Mouse (Mus musculus) adrenal gland (tissue): Measurements from ENCODE around the gene Dgcr2.

Experiments used
- intact Hi-C: fragments of 180-260 bp; cut with DNase I; formaldehyde crosslinking; loops from one replicate; pipeline ENCODE4 v1.15.1; 2025

Gene Dgcr2

GRCm38 (mm10) chr16:17914307-17915249 is 16.2 kb upstream of the Dgcr2 start, which contains the start of gene Gsc2:
Gene Gsc2 (minus strand): TSS chr16:17915059.
- intact Hi-C loops, result loop anchor here (10.0 kb wide), 1 partner anchor 130 kb away; no protein-coding TSS in a partner anchor

GRCm38 (mm10) chr16:17911052-17911595 is 12.8 kb upstream of the Dgcr2 start, which contains the start of gene Ess2:
Gene Ess2 (minus strand): TSS chr16:17911348.
- intact Hi-C loops, result loop anchor here (10.0 kb wide), 1 partner anchor 134 kb away; no protein-coding TSS in a partner anchor

GRCm38 (mm10) chr16:17896091-17896490 is 2.3 kb downstream of the Dgcr2 start:
- intact Hi-C loops, result no loop called here

DNA sequence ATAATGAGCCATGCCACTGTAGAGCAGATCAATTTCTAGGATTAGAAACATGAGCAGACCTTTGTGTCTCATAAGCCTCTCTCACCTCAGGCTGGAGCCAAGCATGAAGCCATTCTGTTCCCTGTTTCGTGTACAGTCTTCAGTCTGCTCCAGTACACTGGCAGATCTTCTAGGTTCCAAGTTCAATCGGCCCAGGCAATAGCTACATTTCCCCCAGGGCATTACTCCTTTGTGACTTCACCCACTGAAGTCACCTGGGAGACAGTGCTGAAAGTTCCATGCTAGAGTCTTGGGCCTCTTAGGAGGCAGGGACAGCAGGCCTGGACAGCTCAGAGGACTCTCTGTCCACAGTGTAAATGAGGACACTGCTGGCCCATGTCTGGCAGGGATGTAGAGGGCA is 4.4 kb downstream of the Dgcr2 start, which contains the start of gene Tssk1:
TSS of gene Tssk1 (plus strand) at position 301 of the 400 bp plus-strand sequence.
- intact Hi-C loops, result no loop called here

- intact Hi-C loops, result no loop called here
Measured at GRCm38 (mm10) chr16:17892606-17893005, 5.8 kb downstream of the Dgcr2 start.

GRCm38 (mm10) chr16:17891567-17891959 is 6.8 kb downstream of the Dgcr2 start, which contains the start of gene Gm20518:
Gene Gm20518 (minus strand): TSS chr16:17891671.
- intact Hi-C loops, result no loop called here

GRCm38 (mm10) chr16:17890917-17891566 is 7.3 kb downstream of the Dgcr2 start:
- intact Hi-C loops, result no loop called here

- intact Hi-C loops, result no loop called here
Measured at GRCm38 (mm10) chr16:17890342-17890727, 8.0 kb downstream of the Dgcr2 start.

GRCm38 (mm10) chr16:17889689-17890341 is 8.5 kb downstream of the Dgcr2 start:
- intact Hi-C loops, result no loop called here

GRCm38 (mm10) chr16:17884116-17884515 is 14.2 kb downstream of the Dgcr2 start:
- intact Hi-C loops, result no loop called here

GRCm38 (mm10) chr16:17882196-17882595 is 16.2 kb downstream of the Dgcr2 start:
- intact Hi-C loops, result no loop called here

DNA sequence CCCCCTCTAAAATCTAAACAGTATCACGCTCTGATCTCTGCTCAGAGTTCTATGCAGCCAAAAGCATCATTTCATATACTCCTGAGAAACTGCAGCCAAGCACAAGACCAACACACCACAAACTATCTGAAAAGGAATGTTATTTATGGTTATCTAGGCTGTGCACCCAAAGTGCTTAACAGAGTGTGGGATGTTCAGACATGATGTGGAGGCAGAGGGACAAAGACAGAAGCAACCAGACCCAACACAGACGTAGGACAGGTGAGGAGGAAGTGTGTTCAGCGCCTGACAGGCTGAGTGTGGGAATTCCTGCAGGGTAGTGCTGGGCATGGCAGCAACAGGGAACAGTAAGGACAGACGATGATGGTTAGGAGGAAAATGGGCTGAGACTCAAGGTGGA is 18.8 kb downstream of the Dgcr2 start:
- intact Hi-C loops, result no loop called here

- intact Hi-C loops, result no loop called here
Measured at GRCm38 (mm10) chr16:17876096-17876495, 22.3 kb downstream of the Dgcr2 start.

GRCm38 (mm10) chr16:17875174-17875573 is 23.2 kb downstream of the Dgcr2 start:
- intact Hi-C loops, result no loop called here

- intact Hi-C loops, result no loop called here
Measured at GRCm38 (mm10) chr16:17872995-17873394, 25.4 kb downstream of the Dgcr2 start.

DNA sequence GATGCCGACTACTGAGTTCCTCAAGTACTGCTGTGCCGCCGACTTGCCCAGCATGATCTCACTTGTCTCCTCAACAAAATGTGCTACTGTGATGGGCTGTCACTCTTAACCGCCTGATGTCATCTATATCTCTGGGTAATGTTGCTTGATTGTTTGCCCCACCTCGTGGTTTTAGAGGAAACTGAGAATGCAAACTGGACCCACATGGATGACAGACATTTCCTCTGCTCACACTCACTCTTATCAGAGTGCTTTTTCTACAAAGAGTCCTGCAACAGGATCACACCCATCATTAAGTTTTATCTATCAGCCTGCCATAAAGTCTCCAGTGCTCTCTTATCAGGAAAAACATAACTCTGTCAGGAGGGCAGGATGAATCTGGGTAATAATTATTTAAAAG is 27.1 kb downstream of the Dgcr2 start:
- intact Hi-C loops, result no loop called here

GRCm38 (mm10) chr16:17865770-17866169 is 32.6 kb downstream of the Dgcr2 start:
- intact Hi-C loops, result no loop called here

GRCm38 (mm10) chr16:17865293-17865692 is 33.1 kb downstream of the Dgcr2 start:
- intact Hi-C loops, result no loop called here

GRCm38 (mm10) chr16:17858592-17858991 is 39.8 kb downstream of the Dgcr2 start:
- intact Hi-C loops, result no loop called here

GRCm38 (mm10) chr16:17857157-17857556 is 41.2 kb downstream of the Dgcr2 start:
- intact Hi-C loops, result no loop called here

DNA sequence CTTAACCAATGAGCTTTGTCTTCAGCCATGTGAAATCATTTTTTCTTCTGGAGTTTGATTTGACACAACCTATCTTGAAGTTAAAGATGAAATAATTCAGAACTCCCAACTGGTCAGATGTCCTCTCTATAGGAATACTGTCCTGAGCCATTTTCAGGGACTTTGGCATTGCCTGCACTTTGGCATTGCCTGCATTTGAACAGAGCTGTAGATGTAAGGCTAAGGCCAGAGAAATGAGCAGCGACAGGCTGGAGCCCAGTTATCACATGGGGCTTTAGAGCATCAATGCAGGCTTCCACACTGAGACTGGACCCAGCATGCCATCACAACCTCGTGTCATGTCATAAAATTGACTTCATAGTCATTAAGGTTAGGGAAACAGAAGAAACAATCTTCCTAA is 45.1 kb downstream of the Dgcr2 start:
- intact Hi-C loops, result no loop called here
